Mouse (Mus musculus) olfactory bulb, adult 2 months (tissue): ENCODE measurements at regions not wholly inside any gene's neighbourhood (a gene's known extent, or its start where the extent isn't known, plus 50 kb on each side); places are given as distances from the start of the nearest gene placed in this dataset.

Source experiments
- H3K27ac ChIP-seq: fragments of 200-500 bp; 2 replicates; pipeline ENCODE4 v1.5.1; 2012; ENCODE audit warnings: low read depth, low read length; ENCODE audit not compliant: insufficient read depth
- H3K4me1 ChIP-seq: fragments of 200-500 bp; 2 replicates; pipeline ENCODE4 v1.6.1; 2012; ENCODE audit warnings: low read length; ENCODE audit not compliant: control insufficient read depth, insufficient read depth
- H3K4me3 ChIP-seq: fragments of 200-500 bp; 2 replicates; pipeline ENCODE4 v1.5.1; 2012; ENCODE audit warnings: mild to moderate bottlenecking, low read depth, low read length, moderate library complexity; ENCODE audit not compliant: insufficient read depth
- CTCF ChIP-seq: fragments of 200-500 bp; IDR thresholded peaks from 2 replicates; pipeline ENCODE4 v1.5.1; 2012; ENCODE audit warnings: low read depth, mild to moderate bottlenecking, low read length, moderate library complexity; ENCODE audit not compliant: insufficient read depth
- POLR2A ChIP-seq: fragments of 200-500 bp; IDR thresholded peaks from 2 replicates; pipeline ENCODE4 v1.6.1; 2012; ENCODE audit warnings: mild to moderate bottlenecking, low read depth, low read length, moderate library complexity; ENCODE audit not compliant: insufficient read depth
- WGBS: fragments of 180-500 bp; shearing (Covaris S2); methylation state at CpG from one replicate; pipeline ENCODE4 v1.1.7; 2018; 5-methylcytosine and 5-hydroxymethylcytosine counted together

- Histone ChIP-seq H3K27ac (no peak overlapping the region), H3K4me3 (no peak overlapping the region), H3K4me1 (peaks cover 3% of the 10 kb centered on the region; the same call in 1 of the 2 replicates)
- TF ChIP-seq POLR2A = no peak
- WGBS = 37% methylated on average over 11 of the region's 11 CpGs
These were observed 343.8 kb downstream of the Tmem161b start for GRCm38 (mm10) chr13:84565644-84566532.

GRCm38 (mm10) chr13:84566533-84566832, 344.4 kb downstream of the Tmem161b start:
- WGBS = 42% methylated on average over 6 of the region's 6 CpGs
- no peak overlapping the region for H3K4me3 ChIP-seq
- no peak for TF ChIP-seq CTCF
- TF ChIP-seq POLR2A = no peak
- peaks cover 3% of the 10 kb centered on the region; the same call in 1 of the 2 replicates for H3K4me1 ChIP-seq
- no peak overlapping the region for H3K27ac ChIP-seq

- TF ChIP-seq CTCF = no peak
- no peak for TF ChIP-seq POLR2A
- Histone ChIP-seq H3K27ac (no peak overlapping the region), H3K4me1 (peaks cover 3% of the 10 kb centered on the region; the same call in 1 of the 2 replicates), H3K4me3 (no peak overlapping the region)
These were observed 347.3 kb downstream of the Tmem161b start for GRCm38 (mm10) chr13:84569371-84569770.

GRCm38 (mm10) chr13:84570206-84570605, 348.1 kb downstream of the Tmem161b start:
- WGBS = 74% methylated on average over 2 of the region's 2 CpGs
- TF ChIP-seq POLR2A = no peak
- no peak for TF ChIP-seq CTCF
- H3K4me3 ChIP-seq = no peak overlapping the region
- no peak overlapping the region for H3K27ac ChIP-seq
- peaks cover 3% of the 10 kb centered on the region; the same call in 1 of the 2 replicates for H3K4me1 ChIP-seq

- Histone ChIP-seq H3K4me1 (peaks cover 3% of the 10 kb centered on the region; the same call in 1 of the 2 replicates), H3K27ac (no peak overlapping the region), H3K4me3 (no peak overlapping the region)
- WGBS = 42% methylated on average over 10 of the region's 10 CpGs
- TF ChIP-seq CTCF (no peak), POLR2A (no peak)
These were observed 349.1 kb downstream of the Tmem161b start for GRCm38 (mm10) chr13:84570984-84571844.

GRCm38 (mm10) chr13:84571845-84572193, 349.7 kb downstream of the Tmem161b start:
- H3K27ac ChIP-seq = no peak overlapping the region

GRCm38 (mm10) chr13:84572231-84572630, 350.1 kb downstream of the Tmem161b start:
- Histone ChIP-seq H3K27ac (no peak overlapping the region), H3K4me1 (no peaks in the 10 kb centered on the region), H3K4me3 (no peak overlapping the region)
- no peak for TF ChIP-seq CTCF
- no peak for TF ChIP-seq POLR2A
- 89% methylated on average over 2 of the region's 2 CpGs for WGBS

More at GRCm38 (mm10) chr13:84571845-84572193, 349.7 kb downstream of the Tmem161b start:
- no peaks in the 10 kb centered on the region for H3K4me1 ChIP-seq
- TF ChIP-seq POLR2A (no peak), CTCF (no peak)
- 64% methylated on average over 3 of the region's 3 CpGs for WGBS
- no peak overlapping the region for H3K4me3 ChIP-seq

- no peak overlapping the region for H3K4me3 ChIP-seq
- no peak for TF ChIP-seq POLR2A
- TF ChIP-seq CTCF = no peak
- H3K4me1 ChIP-seq = no peaks in the 10 kb centered on the region
- H3K27ac ChIP-seq = no peak overlapping the region
These were observed 374.6 kb downstream of the Tmem161b start for GRCm38 (mm10) chr13:84596585-84597142.

GRCm38 (mm10) chr13:84602612-84603011, 380.5 kb downstream of the Tmem161b start:
- WGBS = 95% methylated on average over 1 of the region's 1 CpGs
- TF ChIP-seq POLR2A (no peak), CTCF (no peak)
- H3K4me3 ChIP-seq = no peak overlapping the region
- no peak overlapping the region for H3K27ac ChIP-seq
- no peaks in the 10 kb centered on the region for H3K4me1 ChIP-seq
